Mouse (Mus musculus) testis, adult 2 months (tissue): ENCODE results near the gene Iqsec1.

Source experiments
- CTCF ChIP-seq: fragments of 200-500 bp; IDR thresholded peaks from 2 replicates; pipeline ENCODE4 v1.5.1; 2012; ENCODE audit warnings: low read depth, mild to moderate bottlenecking, inconsistent platforms, low read length, moderate library complexity; ENCODE audit not compliant: control insufficient read depth, insufficient read depth, insufficient replicate concordance
- POLR2A ChIP-seq: fragments of 200-500 bp; IDR thresholded peaks from 2 replicates; pipeline ENCODE4 v1.6.1; 2012; ENCODE audit warnings: low read depth, mild to moderate bottlenecking, inconsistent platforms, low read length, moderate library complexity; ENCODE audit not compliant: control insufficient read depth

DNA sequence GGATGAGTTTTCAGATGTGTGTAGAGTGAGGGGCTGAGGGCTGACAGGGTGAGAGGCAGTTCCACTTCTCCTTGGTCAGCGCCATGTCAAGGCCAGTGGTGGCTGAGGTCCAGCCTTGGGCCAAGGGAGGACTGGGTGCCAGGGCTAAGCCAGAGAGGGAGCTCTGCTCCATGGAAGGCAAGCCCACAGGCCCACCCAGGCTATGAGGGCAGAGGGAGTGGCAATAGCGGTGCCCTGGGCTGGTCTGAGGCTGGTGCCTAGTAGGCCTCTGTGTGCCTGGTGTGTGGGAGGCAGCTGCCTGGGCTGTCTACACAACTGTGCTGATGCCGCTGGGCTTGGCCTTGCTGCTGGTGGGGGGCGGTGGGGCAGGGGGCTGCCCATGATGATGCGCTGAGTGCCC is 326.3 kb downstream of the Iqsec1 start:
- TF ChIP-seq POLR2A (no peak), CTCF (no peak)
